Mouse (Mus musculus): Measurements from ENCODE around the gene Spop. TPM values are rescaled to one million over a fixed set of nuclear protein-coding genes. Genes with fewer than 3 reads are reported as not detected.
A peak's percentile ranks its signal among the peaks of the same experiment; 100 is the strongest.

Spop gene
- polyA plus RNA-seq, 1 experiment = 3.0 TPM

- H3K27me3 ChIP-seq (ENCODE audit: control insufficient read depth) = no peaks in the 10 kb centered on the region
- peaks cover 99% of the 10 kb centered on the region for H3K36me3 ChIP-seq (ENCODE audit: control insufficient read depth)
- H3K4me3 ChIP-seq (replicated peaks) = no peak overlapping the region
- H3K4me1 ChIP-seq (ENCODE audit: control insufficient read depth) = peaks cover 29% of the 10 kb centered on the region
- no peaks in the 10 kb centered on the region for H3K9me3 ChIP-seq (ENCODE audit: control insufficient read depth, low read length)
- TF ChIP-seq TAL1 (IDR thresholded peaks at IDR 0.05; ENCODE audit: low read length) (no peak), GATA1 (IDR thresholded peaks at IDR 0.05; ENCODE audit: low read length) (no peak)
Measured at GRCm38 (mm10) chr11:95371182-95371581, 42.7 kb upstream of the Spop start.

- no peak overlapping the region for H3K4me3 ChIP-seq (replicated peaks)
- TF ChIP-seq TAL1 (IDR thresholded peaks at IDR 0.05; ENCODE audit: low read length) (no peak), GATA1 (IDR thresholded peaks at IDR 0.05; ENCODE audit: low read length) (no peak)
- peaks cover 96% of the 10 kb centered on the region for H3K36me3 ChIP-seq (ENCODE audit: control insufficient read depth)
- peaks cover 2% of the 10 kb centered on the region; the same call in 1 of the 2 replicates for H3K9me3 ChIP-seq (ENCODE audit: control insufficient read depth, low read length)
- H3K4me1 ChIP-seq (ENCODE audit: control insufficient read depth) = peaks cover 43% of the 10 kb centered on the region
- H3K27me3 ChIP-seq (ENCODE audit: control insufficient read depth) = no peaks in the 10 kb centered on the region; the same call in 1 of the 2 replicates
Measured at GRCm38 (mm10) chr11:95378926-95379325, 35.0 kb upstream of the Spop start.

GRCm38 (mm10) chr11:95379552-95379951 lies 34.3 kb upstream of the Spop start:
- Histone ChIP-seq H3K4me3 (replicated peaks) (no peak overlapping the region), H3K36me3 (ENCODE audit: control insufficient read depth) (peaks cover 90% of the 10 kb centered on the region), H3K27me3 (ENCODE audit: control insufficient read depth) (no peaks in the 10 kb centered on the region; the same call in 1 of the 2 replicates), H3K4me1 (ENCODE audit: control insufficient read depth) (peaks cover 46% of the 10 kb centered on the region), H3K9me3 (ENCODE audit: control insufficient read depth, low read length) (peaks cover 2% of the 10 kb centered on the region; the same call in 1 of the 2 replicates)
- TF ChIP-seq GATA1 (IDR thresholded peaks at IDR 0.05; ENCODE audit: low read length) = no peak
- no peak for TF ChIP-seq TAL1 (IDR thresholded peaks at IDR 0.05; ENCODE audit: low read length)

GRCm38 (mm10) chr11:95380711-95381110 lies 33.2 kb upstream of the Spop start:
- Histone ChIP-seq H3K4me3 (replicated peaks) (no peak overlapping the region), H3K9me3 (ENCODE audit: control insufficient read depth, low read length) (peaks cover 2% of the 10 kb centered on the region; the same call in 1 of the 2 replicates), H3K27me3 (ENCODE audit: control insufficient read depth) (no peaks in the 10 kb centered on the region; the same call in 1 of the 2 replicates), H3K36me3 (ENCODE audit: control insufficient read depth) (peaks cover 78% of the 10 kb centered on the region), H3K4me1 (ENCODE audit: control insufficient read depth) (peaks cover 45% of the 10 kb centered on the region)
- TF ChIP-seq TAL1 (IDR thresholded peaks at IDR 0.05; ENCODE audit: low read length) (no peak), GATA1 (IDR thresholded peaks at IDR 0.05; ENCODE audit: low read length) (no peak)

- Histone ChIP-seq H3K36me3 (ENCODE audit: control insufficient read depth) (peaks cover 74% of the 10 kb centered on the region), H3K4me3 (replicated peaks) (no peak overlapping the region)
Measured at GRCm38 (mm10) chr11:95381146-95381545, 32.7 kb upstream of the Spop start.

GRCm38 (mm10) chr11:95383331-95383986 lies 30.4 kb upstream of the Spop start:
- H3K36me3 ChIP-seq (ENCODE audit: control insufficient read depth) = peaks cover 74% of the 10 kb centered on the region
- H3K4me3 ChIP-seq (replicated peaks) = peak overlapping the region; percentile 88
- TF ChIP-seq GATA1 (IDR thresholded peaks at IDR 0.05; ENCODE audit: low read length) (no peak), TAL1 (IDR thresholded peaks at IDR 0.05; ENCODE audit: low read length) (no peak)
- H3K9me3 ChIP-seq (ENCODE audit: control insufficient read depth, low read length) = peaks cover 2% of the 10 kb centered on the region; the same call in 1 of the 2 replicates
- H3K4me1 ChIP-seq (ENCODE audit: control insufficient read depth) = peaks cover 53% of the 10 kb centered on the region
- no peaks in the 10 kb centered on the region; the same call in 1 of the 2 replicates for H3K27me3 ChIP-seq (ENCODE audit: control insufficient read depth)

More at GRCm38 (mm10) chr11:95381146-95381545, 32.7 kb upstream of the Spop start:
- H3K27me3 ChIP-seq (ENCODE audit: control insufficient read depth) = no peaks in the 10 kb centered on the region; the same call in 1 of the 2 replicates
- H3K9me3 ChIP-seq (ENCODE audit: control insufficient read depth, low read length) = peaks cover 2% of the 10 kb centered on the region; the same call in 1 of the 2 replicates
- no peak for TF ChIP-seq GATA1 (IDR thresholded peaks at IDR 0.05; ENCODE audit: low read length)
- no peak for TF ChIP-seq TAL1 (IDR thresholded peaks at IDR 0.05; ENCODE audit: low read length)
- peaks cover 47% of the 10 kb centered on the region for H3K4me1 ChIP-seq (ENCODE audit: control insufficient read depth)

- peaks cover 2% of the 10 kb centered on the region; the same call in 1 of the 2 replicates for H3K9me3 ChIP-seq (ENCODE audit: control insufficient read depth, low read length)
- no peaks in the 10 kb centered on the region; the same call in 1 of the 2 replicates for H3K27me3 ChIP-seq (ENCODE audit: control insufficient read depth)
- peak overlapping the region; percentile 88 for H3K4me3 ChIP-seq (replicated peaks)
- peaks cover 74% of the 10 kb centered on the region for H3K36me3 ChIP-seq (ENCODE audit: control insufficient read depth)
- H3K4me1 ChIP-seq (ENCODE audit: control insufficient read depth) = peaks cover 53% of the 10 kb centered on the region
- TF ChIP-seq TAL1 (IDR thresholded peaks at IDR 0.05; ENCODE audit: low read length) (0 out of 3 replicates have a peak, but pooled peaks have one; percentile 26), GATA1 (IDR thresholded peaks at IDR 0.05; ENCODE audit: low read length) (no peak; the same call in 1 of the 2 replicates)
Measured at GRCm38 (mm10) chr11:95384004-95384318, 29.9 kb upstream of the Spop start.

- Histone ChIP-seq H3K4me3 (replicated peaks) (peak within 1 kb of the TSS; percentile 88), H3K4me1 (ENCODE audit: control insufficient read depth) (peaks cover 53% of the 10 kb centered on the region), H3K36me3 (ENCODE audit: control insufficient read depth) (peaks cover 74% of the 10 kb centered on the region), H3K9me3 (ENCODE audit: control insufficient read depth, low read length) (peaks cover 2% of the 10 kb centered on the region; the same call in 1 of the 2 replicates), H3K27me3 (ENCODE audit: control insufficient read depth) (no peaks in the 10 kb centered on the region; the same call in 1 of the 2 replicates)
- TF ChIP-seq TAL1 (IDR thresholded peaks at IDR 0.05; ENCODE audit: low read length) (no peak), GATA1 (IDR thresholded peaks at IDR 0.05; ENCODE audit: low read length) (peak; percentile 59; the same call in 1 of the 2 replicates)
Measured at GRCm38 (mm10) chr11:95384319-95384972, 29.4 kb upstream of the Spop start, which contains the start of gene Slc35b1. Gene Slc35b1 (plus strand): TSS chr11:95384692.

- H3K27me3 ChIP-seq (ENCODE audit: control insufficient read depth) = no peaks in the 10 kb centered on the region; the same call in 1 of the 2 replicates
- peaks cover 53% of the 10 kb centered on the region for H3K4me1 ChIP-seq (ENCODE audit: control insufficient read depth)
- peaks cover 74% of the 10 kb centered on the region for H3K36me3 ChIP-seq (ENCODE audit: control insufficient read depth)
- peak overlapping the region; percentile 88 for H3K4me3 ChIP-seq (replicated peaks)
- TF ChIP-seq TAL1 (IDR thresholded peaks at IDR 0.05; ENCODE audit: low read length) (no peak), GATA1 (IDR thresholded peaks at IDR 0.05; ENCODE audit: low read length) (no peak)
- peaks cover 2% of the 10 kb centered on the region; the same call in 1 of the 2 replicates for H3K9me3 ChIP-seq (ENCODE audit: control insufficient read depth, low read length)
Measured at GRCm38 (mm10) chr11:95384973-95385320, 28.9 kb upstream of the Spop start.

Data from erythroblast, embryonic 14.5 days (primary cell).